Mouse (Mus musculus) kidney, embryonic 15.5 days (tissue): ENCODE measurements at regions not wholly inside any gene's neighbourhood (a gene's known extent, or its start where the extent isn't known, plus 50 kb on each side); places are given as distances from the start of the nearest gene placed in this dataset.

ENCODE experiments used
- ATAC-seq: fragments of 200-750 bp; cut with Nextera tagmentation; replicated peaks from 2 replicates; pipeline ENCODE4 v1.8.0; 2017; ENCODE audit warnings: moderate TSS enrichment; ENCODE audit not compliant: low FRiP score
- H3K27ac ChIP-seq: fragments of 300-500 bp; sonication (generic); 2 replicates; pipeline ENCODE4 v1.5.1; 2015; ENCODE audit warnings: mild to moderate bottlenecking, inconsistent platforms
- H3K27me3 ChIP-seq: fragments of 300-500 bp; sonication (generic); 2 replicates; pipeline ENCODE4 v1.6.1; 2015; ENCODE audit warnings: inconsistent platforms
- H3K36me3 ChIP-seq: fragments of 300-500 bp; sonication (generic); 2 replicates; pipeline ENCODE4 v1.6.1; 2015; ENCODE audit warnings: inconsistent platforms
- H3K4me1 ChIP-seq: fragments of 300-500 bp; sonication (generic); 2 replicates; pipeline ENCODE4 v1.6.1; 2015; ENCODE audit warnings: inconsistent platforms
- H3K4me2 ChIP-seq: fragments of 300-500 bp; sonication (generic); 2 replicates; pipeline ENCODE4 v1.6.1; 2015; ENCODE audit warnings: moderate library complexity, mild to moderate bottlenecking, inconsistent platforms
- H3K4me3 ChIP-seq: fragments of 300-500 bp; sonication (generic); replicated peaks from 2 replicates; pipeline ENCODE4 v1.5.1; 2015; ENCODE audit warnings: mild to moderate bottlenecking, inconsistent platforms
- H3K9ac ChIP-seq: fragments of 300-500 bp; sonication (generic); 2 replicates; pipeline ENCODE4 v1.6.1; 2015; ENCODE audit warnings: mild to moderate bottlenecking, inconsistent platforms
- H3K9me3 ChIP-seq: fragments of 300-500 bp; sonication (generic); replicated peaks from 2 replicates; pipeline ENCODE4 v1.6.1; 2016; ENCODE audit warnings: inconsistent platforms
- WGBS: fragments of 180-500 bp; shearing (Covaris S2); methylation state at CpG from one replicate; pipeline ENCODE4 v1.1.7; 2015; ENCODE audit warnings: mixed read lengths; 5-methylcytosine and 5-hydroxymethylcytosine counted together

DNA sequence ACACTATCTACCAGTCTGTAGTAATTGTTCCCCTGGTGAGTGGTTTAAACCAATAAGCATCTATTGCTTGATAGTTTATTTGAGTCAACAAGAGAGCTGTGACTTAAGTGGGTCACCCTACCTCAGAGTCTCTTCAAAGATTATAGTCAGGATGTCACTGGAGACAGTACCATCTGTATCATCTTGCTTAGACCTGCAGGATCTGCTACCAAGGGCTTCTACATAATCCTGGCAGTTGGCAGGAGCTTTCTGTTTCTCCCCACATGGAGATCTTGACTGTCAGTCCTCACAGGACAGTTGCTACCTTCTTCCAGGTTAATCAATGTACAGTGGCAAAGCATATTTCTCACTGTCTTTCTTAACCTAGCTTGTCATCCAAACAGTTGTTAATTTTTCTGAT, 414.9 kb upstream of the Dcn start:
- H3K4me2 ChIP-seq: no peak overlapping the region

DNA sequence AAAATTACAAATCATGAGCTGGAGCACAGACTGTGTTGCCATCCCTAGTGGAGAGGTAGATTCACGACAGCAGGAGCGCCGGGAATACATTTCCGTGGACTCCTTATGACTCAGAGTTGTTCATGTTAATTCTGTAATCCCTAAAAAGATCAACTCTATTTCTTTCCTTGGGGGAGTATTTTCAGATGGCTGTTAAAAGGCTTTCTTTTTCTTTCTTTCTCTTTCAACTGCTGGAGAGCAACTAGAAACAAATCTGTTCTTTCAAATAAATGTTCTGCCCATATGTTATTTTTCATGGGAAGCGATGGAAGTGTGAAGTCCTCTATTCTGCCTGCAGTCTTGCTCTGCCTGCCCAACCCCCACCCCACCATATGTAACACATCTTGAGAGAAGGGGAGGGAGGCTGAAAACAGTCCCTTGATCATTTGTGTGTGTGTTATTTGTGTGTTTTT, 401.4 kb upstream of the Dcn start:
- 60% methylated on average over 5 of the region's 5 CpGs for WGBS
- H3K27ac ChIP-seq: no peak overlapping the region
- H3K9ac ChIP-seq: no peak overlapping the region
- peak; percentile 40; the same call in 1 of the 2 replicates for ATAC-seq
- no peaks in the 10 kb centered on the region for H3K4me1 ChIP-seq
- no peaks in the 10 kb centered on the region for H3K36me3 ChIP-seq
- no peak overlapping the region for H3K4me3 ChIP-seq
- no peaks in the 10 kb centered on the region for H3K9me3 ChIP-seq
- no peaks in the 10 kb centered on the region for H3K27me3 ChIP-seq
- no peak overlapping the region for H3K4me2 ChIP-seq

More for the DNA sequence above, 414.9 kb upstream of the Dcn start:
- H3K27me3 ChIP-seq: no peaks in the 10 kb centered on the region
- H3K9me3 ChIP-seq: no peaks in the 10 kb centered on the region
- H3K27ac ChIP-seq: no peak overlapping the region
- no peak overlapping the region for H3K4me3 ChIP-seq
- no peak for ATAC-seq
- no peaks in the 10 kb centered on the region for H3K4me1 ChIP-seq
- H3K36me3 ChIP-seq: no peaks in the 10 kb centered on the region
- no peak overlapping the region for H3K9ac ChIP-seq

DNA sequence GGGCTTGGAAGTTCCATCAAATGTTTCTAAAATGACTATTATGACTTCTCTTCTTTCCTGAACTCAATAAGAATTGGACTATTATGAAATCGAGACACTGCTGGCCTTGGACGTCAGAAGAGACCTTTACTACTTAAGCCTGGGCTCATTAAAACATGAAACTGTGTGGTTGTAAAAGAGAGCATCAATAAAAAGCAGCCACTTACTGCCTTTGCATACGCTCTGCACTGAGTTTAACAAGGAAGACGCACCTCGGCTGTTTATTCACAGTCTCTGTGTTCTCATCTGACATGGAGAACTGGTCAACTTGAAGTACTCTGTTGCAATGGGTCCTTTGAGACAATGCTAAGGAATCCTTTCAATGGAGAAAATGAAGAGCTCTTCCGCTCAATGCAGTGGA, 399.8 kb upstream of the Dcn start:
- H3K27ac ChIP-seq: no peak overlapping the region
- no peak for ATAC-seq
- H3K27me3 ChIP-seq: no peaks in the 10 kb centered on the region
- H3K36me3 ChIP-seq: no peaks in the 10 kb centered on the region
- H3K4me3 ChIP-seq: no peak overlapping the region
- 55% methylated on average over 6 of the region's 6 CpGs for WGBS
- H3K9ac ChIP-seq: no peak overlapping the region
- no peak overlapping the region for H3K4me2 ChIP-seq
- no peaks in the 10 kb centered on the region for H3K4me1 ChIP-seq
- no peaks in the 10 kb centered on the region for H3K9me3 ChIP-seq

DNA sequence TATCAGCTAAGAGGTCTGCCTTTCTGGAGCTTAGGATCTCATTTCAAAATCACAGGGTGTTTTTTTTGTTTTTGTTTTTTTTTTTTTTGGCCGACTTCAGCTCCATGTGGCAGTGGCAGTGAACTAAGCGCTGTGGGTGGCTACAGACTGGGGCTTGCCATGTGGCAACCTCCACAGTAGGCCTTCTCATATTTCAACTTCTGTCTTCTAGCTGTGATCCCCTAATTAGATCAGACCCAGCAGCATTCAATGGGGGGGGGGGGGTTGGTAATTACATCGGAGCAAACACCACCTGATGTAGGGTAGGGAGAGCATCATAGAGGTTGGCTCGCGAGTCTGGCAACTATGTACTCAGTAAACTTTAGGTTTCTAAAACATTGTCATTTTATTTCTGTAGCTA, 392.1 kb upstream of the Dcn start:
- no peak overlapping the region for H3K4me3 ChIP-seq
- no peaks in the 10 kb centered on the region for H3K27me3 ChIP-seq
- no peaks in the 10 kb centered on the region for H3K36me3 ChIP-seq
- no peaks in the 10 kb centered on the region for H3K4me1 ChIP-seq
- H3K9me3 ChIP-seq: no peaks in the 10 kb centered on the region
- no peak overlapping the region for H3K4me2 ChIP-seq
- WGBS: 65% methylated on average over 5 of the region's 5 CpGs
- ATAC-seq: no peak
- H3K9ac ChIP-seq: no peak overlapping the region
- H3K27ac ChIP-seq: no peak overlapping the region

DNA sequence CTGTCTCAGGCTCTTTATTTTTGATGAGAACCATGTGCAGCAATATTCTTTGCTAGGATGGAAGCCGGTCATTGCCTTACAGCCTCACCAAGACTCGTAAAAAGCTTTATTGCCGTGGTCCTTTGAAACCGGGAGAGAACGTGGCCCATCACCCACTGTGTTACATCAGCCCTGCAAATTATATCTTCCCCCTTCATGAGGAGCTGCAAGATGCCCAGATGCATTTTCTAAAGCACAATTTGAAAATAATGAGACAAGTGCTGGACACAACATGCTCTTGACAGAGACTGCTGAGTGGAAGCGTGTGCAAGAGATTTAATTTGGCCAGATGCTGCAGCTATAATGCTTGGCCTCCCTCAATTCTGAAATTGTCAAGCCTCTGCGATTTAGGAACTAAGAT, 389.2 kb upstream of the Dcn start:
- H3K4me1 ChIP-seq: no peaks in the 10 kb centered on the region
- 52% methylated on average over 7 of the region's 7 CpGs for WGBS
- ATAC-seq: no peak
- H3K4me3 ChIP-seq: no peak overlapping the region
- H3K27me3 ChIP-seq: no peaks in the 10 kb centered on the region
- H3K36me3 ChIP-seq: no peaks in the 10 kb centered on the region
- H3K9ac ChIP-seq: no peak overlapping the region
- no peak overlapping the region for H3K27ac ChIP-seq
- H3K4me2 ChIP-seq: no peak overlapping the region
- H3K9me3 ChIP-seq: no peaks in the 10 kb centered on the region

DNA sequence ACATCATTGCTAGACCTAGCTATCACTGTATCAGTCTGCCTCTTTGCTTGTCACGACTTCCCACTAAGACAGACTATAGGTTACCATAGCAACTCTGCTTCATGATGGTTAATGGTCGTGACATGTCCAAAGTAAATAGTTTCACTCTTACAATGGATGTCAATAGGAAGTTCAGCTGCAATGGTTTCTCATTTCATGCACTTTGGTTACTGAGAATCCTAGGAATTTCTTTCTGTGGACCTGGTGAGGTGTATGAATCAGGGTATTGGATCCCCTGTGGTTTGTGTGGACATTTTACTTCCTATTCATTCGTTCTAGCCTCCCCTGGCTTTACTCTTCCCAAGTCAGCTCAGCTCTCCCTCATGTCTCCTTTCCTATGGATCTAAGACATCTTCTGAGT, 385.5 kb upstream of the Dcn start:
- H3K36me3 ChIP-seq: no peaks in the 10 kb centered on the region
- 50% methylated on average over 3 of the region's 3 CpGs for WGBS
- H3K27me3 ChIP-seq: no peaks in the 10 kb centered on the region
- no peak overlapping the region for H3K4me2 ChIP-seq
- ATAC-seq: 0 out of 2 replicates have a peak, but pooled peaks have one; percentile 12
- no peaks in the 10 kb centered on the region for H3K9me3 ChIP-seq
- no peak overlapping the region for H3K9ac ChIP-seq
- H3K4me3 ChIP-seq: no peak overlapping the region
- no peaks in the 10 kb centered on the region for H3K4me1 ChIP-seq
- no peak overlapping the region for H3K27ac ChIP-seq

DNA sequence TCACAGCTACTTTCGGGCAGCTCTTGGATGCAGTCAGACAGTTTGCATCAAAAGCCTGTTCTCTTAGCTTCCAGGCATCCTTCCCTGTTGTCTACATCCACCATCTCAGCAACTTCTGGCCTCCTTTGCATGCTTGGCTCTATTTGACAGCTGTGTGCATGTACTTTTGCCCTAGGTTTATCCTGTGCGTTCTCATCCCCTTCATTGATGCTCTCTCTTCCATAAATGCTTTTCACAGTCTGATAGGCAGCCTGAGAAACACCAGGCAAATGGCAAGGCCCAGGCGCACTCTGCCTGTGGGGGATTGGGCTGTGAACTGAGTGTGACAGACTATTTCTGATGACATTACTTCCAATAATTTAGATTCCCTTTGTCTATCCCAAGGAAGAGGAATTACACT, 364.9 kb upstream of the Dcn start:
- Histone ChIP-seq H3K4me3 (no peak overlapping the region), H3K36me3 (no peaks in the 10 kb centered on the region), H3K4me1 (no peaks in the 10 kb centered on the region), H3K9me3 (no peaks in the 10 kb centered on the region), H3K4me2 (no peak overlapping the region), H3K9ac (no peak overlapping the region), H3K27ac (no peak overlapping the region), H3K27me3 (no peaks in the 10 kb centered on the region)
- ATAC-seq: no peak
- 76% methylated on average over 3 of the region's 3 CpGs for WGBS

DNA sequence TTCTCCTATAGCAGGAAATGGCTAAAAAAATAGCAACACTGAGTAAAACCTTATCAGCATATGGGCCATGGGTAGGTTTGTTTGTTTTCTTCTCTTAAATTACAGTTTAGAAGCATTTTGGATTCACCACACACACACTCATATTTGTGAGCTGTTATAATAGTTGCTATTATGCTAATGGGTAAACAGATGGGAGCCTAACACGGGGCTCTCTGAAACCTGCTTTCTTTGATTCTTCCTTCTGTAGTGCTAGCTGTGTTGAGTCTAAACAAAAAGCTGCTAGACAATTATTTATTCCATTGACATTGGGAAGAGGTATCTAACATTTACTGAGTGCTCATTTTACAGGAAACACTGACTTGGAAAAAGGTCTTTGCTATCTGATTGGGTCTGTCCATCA, 356.7 kb upstream of the Dcn start:
- H3K36me3 ChIP-seq: no peaks in the 10 kb centered on the region
- no peaks in the 10 kb centered on the region for H3K4me1 ChIP-seq
- H3K27me3 ChIP-seq: no peaks in the 10 kb centered on the region
- H3K9me3 ChIP-seq: no peaks in the 10 kb centered on the region
- H3K27ac ChIP-seq: no peak overlapping the region
- no peak overlapping the region for H3K9ac ChIP-seq
- H3K4me3 ChIP-seq: no peak overlapping the region
- ATAC-seq: no peak
- 81% methylated on average over 1 of the region's 1 CpGs for WGBS
- H3K4me2 ChIP-seq: no peak overlapping the region

DNA sequence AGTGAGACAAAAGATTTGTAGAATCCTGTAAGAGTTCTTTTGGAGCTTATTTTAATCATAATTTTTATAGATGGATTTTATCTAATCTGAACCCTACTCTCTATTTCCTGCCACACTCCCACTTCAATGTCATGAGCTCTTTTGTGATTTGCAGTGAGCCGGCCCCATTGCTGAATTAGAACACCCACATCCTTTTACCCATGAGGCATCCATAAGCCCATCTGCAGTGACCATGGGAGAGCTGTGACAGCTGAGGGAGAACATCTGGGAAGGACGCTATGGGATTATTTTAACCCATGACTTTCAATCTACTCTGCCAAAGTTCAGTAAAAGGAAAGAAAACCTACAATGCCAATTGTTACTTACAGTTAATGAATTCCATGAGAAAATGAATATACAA, 337.8 kb upstream of the Dcn start:
- Histone ChIP-seq H3K4me2 (no peak overlapping the region), H3K4me1 (no peaks in the 10 kb centered on the region), H3K9ac (no peak overlapping the region), H3K27ac (no peak overlapping the region), H3K4me3 (no peak overlapping the region), H3K36me3 (no peaks in the 10 kb centered on the region), H3K9me3 (no peaks in the 10 kb centered on the region), H3K27me3 (no peaks in the 10 kb centered on the region)
- ATAC-seq: no peak
- WGBS: 34% methylated on average over 2 of the region's 2 CpGs

DNA sequence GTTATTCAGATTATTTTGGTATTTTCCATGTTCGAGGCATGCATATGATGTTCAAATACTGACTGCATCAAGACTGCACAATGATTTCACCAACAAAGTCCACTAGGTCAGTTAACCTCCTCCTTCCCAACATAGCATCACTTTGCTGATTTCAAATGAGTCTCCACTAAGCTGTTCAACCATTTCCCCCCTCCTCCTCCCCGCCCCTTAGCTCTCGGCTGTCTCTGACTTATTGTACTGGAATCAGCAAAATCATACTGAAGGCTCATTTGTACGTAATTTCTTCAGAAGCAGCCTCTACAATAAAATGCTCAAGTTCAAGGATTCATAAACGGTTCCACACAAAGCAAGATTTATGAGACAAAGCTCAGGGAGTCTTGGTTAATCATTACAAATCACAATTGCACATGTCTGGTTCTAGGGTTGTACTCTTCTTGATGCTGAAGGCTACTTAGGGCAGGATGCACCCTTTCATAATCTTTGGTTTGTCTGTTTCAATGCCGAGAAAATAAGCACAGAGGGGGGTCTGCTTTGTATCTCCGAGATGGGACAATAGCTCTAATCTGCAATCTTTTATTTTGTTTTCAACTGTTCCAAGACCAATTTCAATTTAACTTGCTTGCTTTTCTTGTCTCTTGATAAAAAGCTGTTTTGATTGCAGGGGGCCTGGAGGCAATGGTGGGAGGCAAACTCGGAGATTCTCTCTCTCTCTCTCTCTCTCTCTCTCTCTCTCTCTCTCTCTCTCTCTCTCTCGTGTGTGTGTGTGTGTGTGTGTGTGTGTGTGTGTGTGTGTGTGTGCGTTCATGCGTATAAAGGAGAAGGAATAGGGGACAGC, 320.6 kb upstream of the Dcn start:
- no peak for ATAC-seq
- no peaks in the 10 kb centered on the region for H3K36me3 ChIP-seq
- no peak overlapping the region for H3K9ac ChIP-seq
- no peak overlapping the region for H3K4me3 ChIP-seq
- H3K27ac ChIP-seq: 0 out of 2 replicates have a peak overlapping the region, but pooled peaks have one; percentile 32
- no peaks in the 10 kb centered on the region for H3K9me3 ChIP-seq
- H3K27me3 ChIP-seq: no peaks in the 10 kb centered on the region
- H3K4me1 ChIP-seq: peaks cover 18% of the 10 kb centered on the region
- 43% methylated on average over 10 of the region's 11 CpGs for WGBS
- 0 out of 2 replicates have a peak overlapping the region, but pooled peaks have one; percentile 9 for H3K4me2 ChIP-seq

DNA sequence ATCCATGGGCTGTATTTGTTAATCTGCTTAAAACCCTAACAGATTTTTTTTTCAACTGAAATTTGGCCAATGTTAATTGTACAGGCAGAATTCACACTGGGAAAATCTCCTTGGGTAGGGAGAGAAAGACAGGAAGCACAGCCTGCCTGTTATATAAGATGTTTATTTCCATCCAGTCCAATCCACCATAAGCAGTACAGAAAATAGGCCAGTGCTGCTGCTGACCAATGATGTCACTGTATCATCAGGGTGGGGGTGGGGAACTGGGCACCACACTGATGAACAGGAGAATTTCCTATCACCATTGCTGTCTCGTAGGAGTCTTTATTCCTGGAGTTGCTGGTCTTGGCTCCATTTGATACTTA, 320.0 kb upstream of the Dcn start:
- Histone ChIP-seq H3K4me1 (peaks cover 18% of the 10 kb centered on the region), H3K9ac (no peak overlapping the region), H3K27ac (no peak overlapping the region), H3K36me3 (no peaks in the 10 kb centered on the region), H3K4me2 (no peak overlapping the region), H3K4me3 (no peak overlapping the region), H3K9me3 (no peaks in the 10 kb centered on the region), H3K27me3 (no peaks in the 10 kb centered on the region)
- no peak for ATAC-seq
- 78% methylated on average over 1 of the region's 1 CpGs for WGBS

DNA sequence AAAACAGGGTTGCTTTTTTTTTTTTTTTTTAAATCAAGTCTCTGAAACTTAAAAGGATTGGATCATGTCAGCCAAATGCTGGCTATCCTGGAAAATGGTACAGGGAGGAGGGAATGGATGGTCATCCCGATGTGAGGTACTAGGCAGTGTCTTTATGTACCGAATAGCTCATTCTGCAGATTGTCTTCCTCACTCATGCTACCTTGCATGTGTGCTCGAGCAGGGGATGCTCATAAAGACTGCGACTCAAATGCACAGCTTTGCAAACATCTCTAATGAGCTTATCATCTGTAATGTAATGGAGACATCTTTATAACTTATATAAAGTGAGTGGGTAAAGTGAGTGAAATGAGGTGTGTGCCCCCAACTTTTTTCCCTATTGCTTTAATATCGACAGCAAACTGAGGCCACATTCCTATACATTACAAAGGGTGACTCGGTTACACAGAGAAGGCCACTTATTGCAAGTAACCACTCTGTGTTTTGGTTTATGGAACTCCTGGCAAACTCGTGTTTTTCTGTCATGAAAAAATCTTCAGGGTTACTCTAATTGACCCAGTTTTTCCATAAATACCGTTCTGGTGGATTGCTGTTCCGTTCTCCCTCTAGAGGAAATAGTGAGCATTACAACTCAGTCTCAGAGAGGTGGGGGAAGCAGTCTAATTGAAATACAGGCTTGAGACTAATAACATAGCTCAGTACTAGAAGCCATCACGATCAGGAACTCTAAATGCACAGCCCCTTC, 319.4 kb upstream of the Dcn start:
- peak; percentile 46; the same call in 1 of the 2 replicates for ATAC-seq
- H3K4me2 ChIP-seq: no peak overlapping the region
- H3K27me3 ChIP-seq: no peaks in the 10 kb centered on the region
- H3K4me1 ChIP-seq: peaks cover 18% of the 10 kb centered on the region
- no peak overlapping the region for H3K4me3 ChIP-seq
- H3K36me3 ChIP-seq: no peaks in the 10 kb centered on the region
- H3K9me3 ChIP-seq: no peaks in the 10 kb centered on the region
- no peak overlapping the region for H3K27ac ChIP-seq
- H3K9ac ChIP-seq: no peak overlapping the region
- 52% methylated on average over 10 of the region's 10 CpGs for WGBS
